Mouse (Mus musculus): Measurements from ENCODE around the gene Ipmk.

DNA sequence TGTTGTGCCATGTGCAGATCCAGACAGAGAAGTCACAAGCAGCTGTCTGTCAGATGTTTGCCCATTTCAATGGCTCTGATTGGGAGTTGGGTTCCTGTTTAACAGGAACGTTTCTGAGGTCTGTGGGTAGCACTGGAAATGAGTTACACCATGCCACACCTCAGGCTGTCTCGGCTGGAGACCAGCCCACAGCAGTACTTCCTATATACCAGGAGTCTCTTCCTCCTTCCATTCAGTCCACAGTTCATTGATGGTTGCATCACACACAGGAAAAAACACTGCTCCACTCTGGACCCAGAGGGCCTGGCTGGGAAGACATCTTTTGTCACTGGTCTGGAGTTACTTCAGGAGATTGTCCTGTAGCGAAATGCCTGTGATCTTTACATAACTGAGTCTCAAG is 21.9 kb downstream of the Ipmk start:
- no peak for TF ChIP-seq POLR2A (IDR thresholded peaks at IDR 0.05; ENCODE audit: borderline replicate concordance, insufficient read depth, low read length)
- no peak for TF ChIP-seq CTCF (IDR thresholded peaks at IDR 0.05; ENCODE audit: borderline replicate concordance, insufficient read depth, low read depth, low read length)

All from cerebellum, adult 2 months (tissue).